Mouse (Mus musculus) heart, postnatal 14 days (tissue): ENCODE measurements around the gene Arsa. TPM values are rescaled to one million over a fixed set of nuclear protein-coding genes. Genes with fewer than 3 reads are reported as not detected.
"Not testable (repeated sequence)": the region's sequence is repeated elsewhere in the genome, so short reads cannot be mapped to it uniquely, and the experiment has no call there.

Experiments used
- DNase-seq, 2 experiments: peaks; one replicate each; pipeline ENCODE4 v3.0.0; 2021 to 2022
- intact Hi-C: fragments of 180-260 bp; cut with DNase I; formaldehyde crosslinking; loops from one replicate; pipeline ENCODE4 v1.15.1; 2025
- total RNA-seq, 2 experiments: library from RNA; stranded (reverse); gene quantifications; 2 replicates each; pipeline ENCODE4 v1.2.3; 2021

The Arsa gene
- total RNA-seq, 2 experiments from 2014 or later = 13.7 to 15.5 TPM

DNA sequence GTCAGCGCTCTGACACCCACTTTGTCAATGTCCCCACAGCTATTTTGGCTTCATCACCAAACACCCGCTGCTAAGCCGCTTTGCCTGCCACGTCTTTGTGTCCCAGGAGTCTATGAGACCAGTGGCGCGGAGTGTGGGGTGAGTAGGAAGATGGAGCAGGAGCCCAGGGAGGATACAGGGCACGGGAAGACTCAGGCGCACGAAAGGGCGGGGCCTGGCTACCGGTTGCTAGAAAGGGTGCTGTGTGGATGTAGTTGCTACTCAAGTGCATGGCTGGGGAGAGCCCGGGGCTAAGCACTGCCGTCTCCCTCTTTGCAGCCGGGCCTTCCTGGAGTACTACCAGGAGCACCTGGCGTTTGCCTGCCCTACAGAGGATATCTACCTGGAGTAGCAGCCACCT lies 15.9 kb downstream of the Arsa start:
- no peak for DNase-seq
- intact Hi-C loops = no loop called here

DNA sequence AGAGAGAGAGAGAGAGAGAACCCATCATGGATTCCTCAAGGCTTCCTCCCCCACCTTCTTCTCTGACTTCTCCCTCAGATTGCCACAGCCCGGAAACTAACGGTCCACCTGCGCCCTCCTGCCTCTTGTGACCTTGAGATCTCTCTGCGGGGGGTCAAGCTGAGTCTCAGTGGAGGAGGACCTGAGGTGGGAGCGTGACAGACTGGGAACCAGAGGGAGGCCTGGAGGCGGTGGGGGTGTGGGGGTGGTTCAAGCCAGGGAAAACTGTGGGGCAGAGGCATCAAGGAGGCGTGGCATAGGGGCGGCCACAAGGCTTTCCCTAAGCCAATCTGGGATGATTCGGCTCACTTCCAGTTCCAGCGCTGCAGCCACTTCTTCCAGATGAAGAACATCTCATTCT lies 16.9 kb downstream of the Arsa start:
- intact Hi-C loops = no loop called here
- no peak for DNase-seq

DNA sequence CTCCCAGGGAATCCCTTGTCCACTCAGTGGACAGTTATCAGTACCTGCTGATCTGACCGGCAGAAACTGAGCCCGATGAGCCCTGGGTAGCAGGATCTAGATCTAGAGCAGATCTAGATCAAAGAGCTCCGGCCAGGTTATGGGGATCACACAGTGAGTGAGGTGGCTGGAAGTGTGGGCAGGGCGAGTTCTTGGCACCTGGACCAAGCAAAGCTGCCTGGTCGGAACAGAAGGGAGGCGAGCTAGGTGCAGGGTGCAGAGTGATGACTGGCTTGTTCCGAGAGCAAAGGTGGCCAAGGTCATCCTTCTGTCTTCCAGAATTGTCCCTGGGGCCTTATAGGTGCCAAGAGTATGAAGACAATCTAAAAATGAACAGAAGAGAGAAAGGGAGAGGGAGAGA lies 17.4 kb downstream of the Arsa start:
- intact Hi-C loops = no loop called here

DNA sequence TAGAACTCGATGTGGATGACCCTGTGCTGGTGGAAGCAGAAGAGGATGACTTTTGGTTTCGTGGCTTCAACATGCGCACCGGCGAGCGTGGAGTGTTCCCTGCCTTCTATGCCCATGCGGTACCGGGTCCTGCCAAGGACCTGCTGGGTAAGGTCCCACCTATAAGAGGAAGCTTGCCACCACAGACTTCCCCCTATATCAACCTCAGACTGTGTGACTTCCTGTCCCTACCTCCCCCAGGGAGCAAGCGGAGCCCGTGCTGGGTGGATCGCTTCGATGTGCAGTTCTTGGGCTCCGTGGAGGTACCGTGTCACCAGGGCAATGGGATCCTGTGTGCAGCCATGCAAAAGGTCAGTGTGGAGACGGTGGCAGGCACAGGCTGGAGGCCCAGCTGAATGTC lies 18.3 kb downstream of the Arsa start:
- intact Hi-C loops = no loop called here
- DNase-seq = no peak

More for the DNA sequence above, 17.4 kb downstream of the Arsa start:
- DNase-seq = no peak

DNA sequence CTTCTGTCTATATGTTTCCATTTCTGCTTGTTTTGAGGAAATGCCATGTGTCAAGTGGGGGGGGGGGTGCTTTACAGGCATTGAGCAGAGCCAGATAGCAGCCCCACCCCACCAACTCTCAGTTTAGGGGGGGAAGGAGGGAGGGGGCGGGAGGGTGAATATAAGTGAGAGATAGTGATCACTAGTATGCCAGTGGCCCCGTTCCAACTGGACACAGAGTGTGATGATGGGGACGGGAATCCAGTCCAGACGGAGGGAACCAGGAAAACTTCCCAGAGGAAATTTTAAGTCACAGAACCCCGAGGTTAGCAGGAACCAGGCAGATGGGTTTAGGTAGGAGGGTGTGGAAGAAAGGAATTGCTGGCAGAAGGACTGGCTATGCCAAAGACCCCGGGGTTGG lies 21.6 kb downstream of the Arsa start:
- intact Hi-C loops = no loop called here
- DNase-seq = no peak

DNA sequence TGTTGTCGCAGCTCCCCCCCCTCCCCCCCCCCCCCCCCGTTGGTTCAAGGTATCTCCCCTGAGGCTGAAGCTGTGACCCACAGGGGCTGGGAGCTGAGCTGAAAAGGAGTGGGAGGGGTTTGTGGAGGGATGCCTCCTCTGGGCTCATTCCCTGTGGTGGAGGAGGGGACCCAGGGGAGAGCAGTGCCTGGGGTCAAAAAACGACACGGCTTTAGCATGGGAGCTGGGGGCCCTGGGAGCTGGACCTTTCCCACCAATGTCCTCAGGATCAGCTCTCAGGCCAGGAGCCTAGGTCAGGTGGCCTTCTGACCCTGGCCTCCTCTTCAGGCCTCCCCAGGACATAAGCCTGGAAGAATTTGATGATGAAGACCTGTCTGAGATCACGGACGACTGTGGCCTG lies 22.4 kb downstream of the Arsa start:
- intact Hi-C loops = no loop called here
- no peak for DNase-seq

DNA sequence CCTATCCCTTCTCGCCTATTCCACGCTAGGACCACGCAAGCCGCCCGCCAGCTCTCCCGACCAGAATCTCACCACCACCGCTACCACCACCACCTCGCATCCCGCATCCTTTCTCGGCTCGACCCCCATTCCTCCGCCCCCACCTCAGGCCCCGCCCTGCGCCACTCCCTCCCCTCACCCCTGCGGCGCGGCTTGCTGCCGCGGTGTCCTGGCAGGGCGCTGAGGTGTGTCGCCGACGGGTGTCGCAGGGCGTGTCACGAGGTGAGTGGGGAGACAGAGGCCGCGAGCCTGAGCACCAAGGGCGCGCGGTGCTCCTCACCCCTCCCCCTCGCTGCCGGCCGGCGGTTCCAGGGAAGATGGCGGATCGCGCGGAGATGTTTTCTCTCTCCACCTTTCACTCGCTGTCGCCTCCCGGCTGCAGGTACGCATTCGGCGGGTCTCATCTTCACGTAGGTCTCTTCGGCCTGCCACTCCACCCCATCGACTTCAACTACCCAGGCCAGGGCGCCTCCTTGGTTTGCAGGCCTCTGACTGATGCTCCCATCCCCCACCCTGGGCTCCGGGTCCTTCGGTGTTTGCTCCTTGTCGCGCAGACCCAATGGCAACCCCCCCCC lies 23.3 kb downstream of the Arsa start, which contains the start of gene Mapk8ip2:
Gene Mapk8ip2, plus strand, starts transcription at position 49 of the 614 bp plus-strand sequence.
- intact Hi-C loops = no loop called here
- no peak for DNase-seq

DNA sequence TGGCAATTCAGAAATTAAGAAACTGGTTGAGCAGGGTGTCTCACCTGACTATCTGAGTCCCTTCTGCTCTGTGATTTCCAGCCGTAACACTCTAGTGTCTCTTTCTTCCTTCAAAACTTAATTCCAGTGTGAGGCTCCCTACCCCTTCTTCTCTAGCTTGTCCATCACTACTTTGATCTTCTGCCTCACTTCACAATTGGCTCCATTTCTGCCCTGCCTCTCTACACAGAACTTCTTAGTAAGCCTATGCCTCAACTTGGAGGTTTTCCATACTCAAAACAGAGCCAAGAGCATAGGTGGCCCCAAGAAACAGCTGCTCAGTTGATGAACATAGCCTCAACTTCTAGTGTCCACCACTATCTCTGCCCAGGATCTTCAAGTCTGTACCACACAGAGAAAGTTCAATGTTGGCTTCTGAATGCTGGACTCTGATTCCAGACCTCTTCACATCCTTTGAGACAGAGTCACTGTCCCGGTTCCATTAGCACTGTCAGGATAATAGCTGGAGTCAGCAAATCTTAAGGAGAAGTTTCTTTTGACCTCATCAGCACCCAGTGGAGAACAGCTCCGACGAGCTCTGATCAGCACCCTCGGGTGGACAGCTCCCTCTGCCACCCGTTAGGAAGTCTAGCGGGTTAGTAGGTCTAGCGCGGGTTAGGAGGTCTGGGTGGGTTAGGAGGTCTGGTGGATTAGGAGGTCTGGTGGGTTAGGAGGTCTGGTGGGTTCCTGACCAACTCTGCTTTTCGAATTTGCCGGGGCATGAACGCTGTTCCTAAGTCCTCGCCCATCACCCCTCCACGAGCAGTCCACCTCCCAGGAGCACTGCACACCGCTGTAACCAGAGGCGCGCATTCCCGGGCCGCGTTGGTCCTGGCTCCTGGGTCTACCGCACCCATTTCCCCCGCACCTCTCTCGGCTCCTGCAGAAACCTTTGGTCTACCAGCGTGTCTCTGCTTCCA lies 24.0 kb downstream of the Arsa start:
- intact Hi-C loops = no loop called here
- DNase-seq = peak; percentile 77 to 85

DNA sequence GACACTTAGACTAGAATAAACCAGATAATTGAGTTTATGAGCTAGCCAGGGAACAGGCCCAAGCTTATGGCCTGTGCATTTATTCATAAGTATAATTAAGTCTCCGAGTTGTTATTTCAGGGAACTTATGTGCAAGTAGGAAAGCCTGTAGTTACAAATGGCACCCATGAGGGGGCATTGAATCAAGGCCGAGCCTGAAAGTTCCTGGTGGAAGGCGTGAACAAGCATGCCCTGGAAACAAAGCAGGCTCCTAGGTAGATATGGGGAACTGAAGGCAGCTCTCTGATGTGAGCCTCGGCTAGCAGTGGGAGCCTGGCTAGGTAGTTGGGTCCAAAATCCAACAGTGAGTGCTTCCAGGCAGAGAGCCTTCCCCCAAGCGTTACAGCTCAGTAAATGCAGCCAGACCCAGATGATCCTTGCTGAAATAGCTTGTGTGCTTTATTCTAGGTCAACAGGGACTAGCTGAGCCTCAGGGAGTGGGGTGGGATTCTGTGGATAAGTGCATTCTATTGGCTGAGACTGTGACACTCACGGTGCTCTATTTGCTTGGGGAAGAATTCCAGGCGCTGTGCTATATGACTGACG lies 34.6 kb downstream of the Arsa start:
- DNase-seq = no peak
- intact Hi-C loops = no loop called here

DNA sequence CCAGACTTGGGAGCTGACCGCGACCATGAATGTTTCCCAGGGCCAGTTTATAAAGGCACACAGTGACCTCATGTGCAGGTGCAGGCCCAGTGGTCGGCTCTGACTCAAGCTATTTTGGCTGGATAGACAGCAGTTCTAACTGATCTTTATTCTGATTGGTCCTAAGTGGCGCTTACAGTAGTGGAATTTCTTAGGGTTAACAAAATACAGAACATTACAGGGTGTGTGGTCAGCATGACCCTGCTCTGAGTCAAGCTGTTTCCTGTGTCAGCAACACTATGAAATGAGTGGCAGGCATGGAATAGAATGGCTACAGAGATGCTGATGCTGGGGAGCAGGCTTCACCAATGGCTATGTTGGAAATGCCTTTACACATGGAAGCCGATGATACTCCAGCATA lies 41.3 kb downstream of the Arsa start:
- intact Hi-C loops = no loop called here

DNA sequence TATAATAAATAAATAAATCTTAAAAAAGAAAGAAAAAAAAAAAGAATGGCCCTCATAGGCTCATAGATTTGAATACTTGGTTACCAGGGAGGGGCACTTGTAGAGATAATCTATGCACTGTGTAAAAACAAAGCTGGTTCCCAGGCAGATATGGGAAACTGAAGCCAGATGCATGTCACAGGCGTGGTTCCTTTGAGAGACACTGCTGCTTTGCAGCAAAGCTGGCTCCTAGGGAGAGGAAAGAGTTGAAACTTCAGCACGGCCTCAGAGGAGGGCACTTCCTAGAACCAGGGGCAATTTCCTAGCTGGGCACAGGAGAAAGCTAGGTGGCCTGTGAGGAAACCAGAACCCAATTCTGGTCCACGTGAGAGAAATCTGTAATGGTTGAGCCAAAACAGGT lies 43.1 kb downstream of the Arsa start:
- intact Hi-C loops = no loop called here
- no peak for DNase-seq

More for the DNA sequence above, 41.3 kb downstream of the Arsa start:
- DNase-seq = no peak

DNA sequence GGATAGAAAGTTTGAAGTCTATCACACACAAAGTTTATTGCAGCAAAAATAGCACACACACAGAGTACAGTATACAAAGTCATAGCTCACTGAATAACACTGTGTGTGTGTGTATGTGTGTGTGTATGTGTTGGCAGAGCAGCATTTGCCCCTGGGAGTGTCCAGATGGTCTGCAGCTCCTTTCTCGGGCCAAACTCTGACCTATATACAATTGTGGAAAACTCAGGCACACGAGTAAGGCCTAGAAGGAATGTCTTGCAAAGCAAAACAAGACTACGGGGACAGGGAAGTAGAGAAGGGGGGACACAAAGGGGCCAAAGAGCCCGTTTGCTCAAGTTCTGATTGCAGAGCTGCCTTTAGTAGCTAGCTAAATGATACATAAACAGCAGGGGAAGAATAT lies 44.3 kb downstream of the Arsa start:
- intact Hi-C loops = no loop called here
- no peak for DNase-seq

DNA sequence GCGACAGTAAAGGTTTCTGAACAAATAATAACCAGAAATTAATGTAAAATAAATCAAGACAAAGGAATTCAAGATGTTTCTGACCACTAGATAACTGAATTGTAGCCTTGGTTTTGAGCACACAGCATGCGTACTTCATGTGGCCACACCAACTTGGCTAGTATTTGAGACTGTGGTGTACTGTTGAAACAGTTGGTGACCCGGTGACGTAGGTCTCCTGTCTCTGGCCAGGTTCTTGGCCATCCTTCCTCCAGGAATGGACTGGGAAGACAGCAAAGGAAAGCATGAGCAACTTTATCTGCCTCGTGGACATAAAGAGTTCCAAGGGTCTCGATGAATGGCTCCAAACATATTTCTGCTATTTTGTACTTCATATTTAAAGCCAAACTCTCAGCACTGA lies 45.4 kb downstream of the Arsa start:
- DNase-seq = no peak
- intact Hi-C loops = no loop called here

DNA sequence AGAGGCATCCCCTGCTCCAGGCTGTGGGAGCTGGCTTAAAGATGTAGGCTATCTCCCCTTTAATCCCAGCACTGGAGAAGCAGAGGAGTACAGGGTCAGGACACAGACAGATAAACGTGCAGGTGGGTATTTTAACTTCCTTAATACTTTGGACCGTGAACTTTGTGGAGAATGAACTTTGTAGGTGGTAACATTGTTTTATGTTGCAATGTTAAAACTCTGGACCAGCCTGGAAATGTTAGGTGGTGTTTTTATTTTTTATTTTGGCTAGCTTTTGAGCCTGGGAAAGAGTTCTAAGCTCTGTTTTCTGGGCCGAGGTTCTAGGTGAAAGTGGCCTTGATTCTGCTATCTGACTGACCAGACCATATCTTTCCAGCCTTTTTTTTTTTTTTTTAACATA lies 46.0 kb downstream of the Arsa start:
- no peak for DNase-seq
- intact Hi-C loops = no loop called here

DNA sequence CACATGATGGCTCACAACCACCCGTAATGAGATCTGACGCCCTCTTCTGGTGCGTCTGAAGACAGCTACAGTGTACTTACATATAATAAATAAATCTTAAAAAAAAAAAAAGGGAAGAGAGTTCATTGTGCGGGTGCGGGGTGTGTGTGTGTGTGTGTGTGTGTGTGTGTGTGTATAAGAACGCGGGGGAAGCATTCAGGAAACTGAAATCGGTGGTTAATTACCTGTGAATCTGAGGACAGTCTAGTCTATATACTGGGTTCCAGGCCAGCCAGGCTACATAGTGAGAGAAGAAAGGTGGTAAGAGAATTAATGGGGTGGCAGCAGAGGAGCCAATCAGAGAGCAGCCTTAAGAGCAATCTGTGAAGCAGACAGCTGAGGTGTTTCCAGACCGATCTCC lies 46.5 kb downstream of the Arsa start:
- DNase-seq, intact Hi-C loops: not testable (repeated sequence)

DNA sequence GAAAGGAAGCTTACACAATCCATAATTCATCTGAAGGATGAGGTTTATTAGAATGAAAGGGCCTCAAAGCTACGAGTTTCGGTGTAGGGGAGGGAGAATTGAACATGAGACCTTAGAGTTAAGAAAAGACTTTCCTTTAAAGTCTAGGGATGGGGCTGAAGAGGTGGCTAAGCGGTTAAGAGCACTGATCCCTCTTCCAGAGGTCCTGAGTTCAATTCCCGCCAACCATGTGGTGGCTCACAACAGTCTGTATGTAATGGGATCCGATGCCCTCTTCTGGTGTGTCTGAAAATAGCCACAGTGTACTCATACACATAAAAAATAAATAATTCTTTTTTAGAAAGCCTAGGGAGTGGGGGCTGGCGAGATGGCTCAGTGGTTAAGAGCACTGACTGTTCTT lies 46.9 kb downstream of the Arsa start:
- intact Hi-C loops = no loop called here
- no peak for DNase-seq

DNA sequence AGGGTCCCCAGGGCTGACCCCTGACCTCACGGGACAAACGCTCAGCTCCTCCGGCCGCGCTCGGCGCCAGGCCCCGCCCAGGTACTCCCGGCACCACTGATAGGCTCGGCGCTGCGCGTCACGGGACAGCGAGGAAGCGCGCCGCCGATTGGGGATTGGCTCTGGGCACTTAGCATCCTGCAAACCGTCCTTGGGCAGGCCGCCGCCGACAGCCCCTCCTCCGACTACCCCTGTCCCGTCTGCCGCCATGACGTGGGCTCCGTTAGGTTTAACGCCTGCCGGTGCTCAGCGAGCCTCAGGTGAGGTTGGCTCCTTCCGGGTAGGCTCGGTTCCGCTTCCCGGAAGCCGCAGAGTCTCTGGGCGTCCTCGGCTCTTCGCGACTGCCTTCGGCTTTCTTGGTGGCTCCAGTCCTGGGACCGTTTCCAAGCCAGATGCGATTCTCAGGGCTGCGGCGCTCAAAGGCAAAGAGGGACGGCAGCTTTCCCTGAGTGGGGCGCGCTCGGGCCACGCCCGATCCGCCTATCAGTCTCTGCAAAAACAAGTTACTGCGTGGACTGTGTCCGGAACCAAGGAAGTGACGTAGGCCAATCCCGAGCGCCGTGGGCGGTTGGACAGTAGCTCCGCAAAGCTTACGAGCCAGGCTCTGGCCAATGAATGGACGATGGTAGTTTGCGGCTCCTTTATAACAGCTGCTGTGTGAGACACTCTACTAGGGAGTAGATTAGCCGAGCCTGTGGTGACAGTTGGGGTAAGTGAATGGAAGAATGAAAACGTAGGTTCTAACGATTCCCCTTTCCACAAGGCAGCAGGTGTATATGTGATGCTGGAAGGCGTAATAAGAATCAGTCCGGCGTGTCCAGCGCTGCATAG lies 47.6 kb downstream of the Arsa start, which contains the start of the genes C730034F03Rik, Gm44502 and Chkb:
Gene C730034F03Rik, plus strand, starts transcription at position 238 of the 870 bp plus-strand sequence.
Gene Gm44502, minus strand, starts transcription at position 345 of the 870 bp plus-strand sequence.
Gene Chkb, minus strand, starts transcription at position 557 of the 870 bp plus-strand sequence.
- DNase-seq = peak; percentile 93 to 94
- intact Hi-C loops = loop anchor here (2.0 kb wide), 1 partner anchor 51 kb away; the partner anchor contains the start of gene Odf3b

DNA sequence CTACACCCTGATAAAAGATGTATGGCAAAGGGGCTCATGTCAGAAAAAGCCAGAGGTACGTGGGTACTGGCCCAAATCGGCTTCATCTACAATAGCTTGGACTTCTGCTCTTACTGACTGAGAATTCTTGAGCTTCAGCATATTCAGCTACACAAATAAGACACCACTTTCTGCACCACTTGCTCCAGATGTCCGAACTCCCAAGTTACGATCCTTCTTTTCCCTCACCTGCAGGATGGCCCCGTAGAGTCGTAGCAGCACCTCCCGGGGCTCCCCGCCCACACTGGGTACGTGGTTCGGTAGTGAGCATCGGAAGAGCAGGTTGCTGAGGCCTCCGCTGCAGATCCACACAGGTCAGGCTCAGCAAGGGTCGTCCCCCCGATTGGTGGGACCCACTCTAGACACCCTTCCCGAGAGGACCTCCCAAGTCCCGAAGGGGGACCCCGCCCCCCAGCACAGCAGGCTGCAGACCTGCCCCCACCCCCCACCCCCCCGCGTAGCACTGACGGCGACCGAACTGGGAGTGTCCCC lies 48.3 kb downstream of the Arsa start:
- intact Hi-C loops = loop anchor here (2.0 kb wide), 1 partner anchor 50 kb away; the partner anchor contains the start of gene Odf3b
- no peak for DNase-seq

DNA sequence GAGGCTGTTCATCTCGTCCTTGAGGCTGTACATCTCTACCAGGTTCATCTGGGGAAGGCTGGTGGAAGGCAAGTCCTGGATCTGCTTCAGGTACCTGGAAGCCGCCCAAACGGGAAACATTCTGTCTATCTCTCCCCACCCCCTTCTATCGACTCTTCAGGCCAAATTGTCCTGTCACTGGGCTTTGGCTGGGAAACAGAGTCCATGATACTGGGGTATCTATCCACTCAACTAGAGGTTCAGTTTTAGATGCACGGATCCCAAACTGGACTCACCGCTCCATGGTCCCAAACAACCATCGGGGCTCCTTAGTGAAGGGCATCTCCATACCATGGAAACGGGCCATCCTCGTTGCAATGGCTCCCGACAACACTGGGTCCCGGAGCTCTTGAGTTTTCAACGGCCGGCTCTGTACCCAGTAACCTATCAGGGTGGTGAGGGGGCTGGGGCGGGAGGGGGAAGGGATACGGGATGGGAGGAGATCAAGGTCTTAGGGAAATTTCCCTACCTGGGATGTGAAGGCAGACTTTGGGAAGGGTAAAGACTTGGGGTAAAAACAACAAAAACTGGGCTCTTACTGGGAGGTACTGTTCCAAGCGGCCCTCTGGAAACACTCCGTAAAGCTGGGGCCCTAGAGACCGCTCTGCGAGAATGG lies 49.0 kb downstream of the Arsa start:
- no peak for DNase-seq
- intact Hi-C loops = loop anchor here (2.0 kb wide), 1 partner anchor 49 kb away; the partner anchor contains the start of gene Odf3b
